Mouse (Mus musculus) midbrain, embryonic 13.5 days (tissue): Measurements from ENCODE around the gene Sfxn1. TPM values are rescaled to one million over a fixed set of nuclear protein-coding genes. Genes with fewer than 3 reads are reported as not detected.

Experiments
- ATAC-seq: fragments of 200-750 bp; cut with Nextera tagmentation; 2 replicates; pipeline ENCODE4 v1.8.0; 2017; ENCODE audit warnings: mild to moderate bottlenecking, moderate TSS enrichment, moderate library complexity
- H3K27ac ChIP-seq: fragments of 300-500 bp; sonication (generic); 2 replicates; pipeline ENCODE4 v1.5.1; 2015; ENCODE audit warnings: inconsistent platforms, mild to moderate bottlenecking, moderate library complexity
- H3K27me3 ChIP-seq: fragments of 300-500 bp; sonication (generic); 2 replicates; pipeline ENCODE4 v1.6.1; 2015; ENCODE audit warnings: mild to moderate bottlenecking, inconsistent platforms
- H3K36me3 ChIP-seq: fragments of 300-500 bp; sonication (generic); 2 replicates; pipeline ENCODE4 v1.6.1; 2015; ENCODE audit warnings: mild to moderate bottlenecking, inconsistent platforms
- H3K4me1 ChIP-seq: fragments of 300-500 bp; sonication (generic); replicated peaks from 2 replicates; pipeline ENCODE4 v1.6.1; 2015; ENCODE audit warnings: inconsistent platforms
- H3K4me2 ChIP-seq: fragments of 300-500 bp; sonication (generic); replicated peaks from 2 replicates; pipeline ENCODE4 v1.6.1; 2015; ENCODE audit warnings: moderate library complexity, mild to moderate bottlenecking, inconsistent platforms
- H3K4me3 ChIP-seq: fragments of 300-500 bp; sonication (generic); replicated peaks from 2 replicates; pipeline ENCODE4 v1.5.1; 2015; ENCODE audit warnings: mild to moderate bottlenecking, inconsistent platforms
- H3K9ac ChIP-seq: fragments of 300-500 bp; sonication (generic); replicated peaks from 2 replicates; pipeline ENCODE4 v1.6.1; 2015; ENCODE audit warnings: mild to moderate bottlenecking, inconsistent platforms
- H3K9me3 ChIP-seq: fragments of 300-500 bp; sonication (generic); 2 replicates; pipeline ENCODE4 v1.6.1; 2016; ENCODE audit warnings: mild to moderate bottlenecking, inconsistent platforms
- WGBS: fragments of 180-500 bp; shearing (Covaris S2); methylation state at CpG from one replicate; pipeline ENCODE4 v1.1.7; 2015; 5-methylcytosine and 5-hydroxymethylcytosine counted together
- polyA plus RNA-seq: library from polyadenylated mRNA; unstranded; fragments of >200 nt; fragmentation: Nextera tagmentation; extraction: Ambion mirVana; gene quantifications from 2 replicates; pipeline ENCODE4 v1.2.1, GENCODE M21; 2015

Sfxn1 gene
- polyA plus RNA-seq, 1 experiment from 2014 or later: 82.2 TPM

DNA sequence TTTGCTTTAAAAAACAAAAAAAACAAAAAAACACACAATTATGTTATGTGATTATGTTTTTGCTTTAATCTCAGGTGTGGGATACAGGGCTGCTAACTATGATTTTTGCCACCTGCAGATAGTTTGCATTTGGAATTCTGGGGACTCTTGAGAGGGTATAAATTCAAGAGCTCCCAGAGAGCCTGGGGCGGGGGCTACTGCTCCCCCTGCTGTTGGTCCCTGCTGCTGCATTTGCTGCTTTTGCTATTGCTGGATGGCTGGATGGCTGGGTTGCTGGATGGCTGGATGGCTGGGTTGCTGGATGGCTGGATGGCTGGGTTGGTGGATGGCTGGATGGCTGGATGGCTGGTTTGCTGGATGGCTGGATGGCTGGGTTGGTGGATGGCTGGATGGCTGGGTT lies 75.7 kb downstream of the Sfxn1 start:
- Histone ChIP-seq H3K4me2 (no peak overlapping the region), H3K9me3 (no peaks in the 10 kb centered on the region; the same call in 1 of the 2 replicates), H3K27me3 (no peaks in the 10 kb centered on the region), H3K27ac (no peak overlapping the region), H3K4me3 (no peak overlapping the region), H3K36me3 (no peaks in the 10 kb centered on the region), H3K4me1 (peaks cover 14% of the 10 kb centered on the region), H3K9ac (no peak overlapping the region)
- no peak for ATAC-seq
- WGBS: 82% methylated on average over 1 of the region's 1 CpGs

GRCm38 (mm10) chr13:54152421-54152820 lies 80.8 kb downstream of the Sfxn1 start:
- WGBS: 84% methylated on average over 1 of the region's 1 CpGs
- Histone ChIP-seq H3K9ac (no peak overlapping the region), H3K4me3 (no peak overlapping the region), H3K36me3 (no peaks in the 10 kb centered on the region), H3K9me3 (no peaks in the 10 kb centered on the region), H3K4me2 (no peak overlapping the region), H3K27ac (no peak overlapping the region), H3K27me3 (no peaks in the 10 kb centered on the region; the same call in 1 of the 2 replicates), H3K4me1 (peaks cover 7% of the 10 kb centered on the region; the same call in 1 of the 2 replicates)
- no peak for ATAC-seq

DNA sequence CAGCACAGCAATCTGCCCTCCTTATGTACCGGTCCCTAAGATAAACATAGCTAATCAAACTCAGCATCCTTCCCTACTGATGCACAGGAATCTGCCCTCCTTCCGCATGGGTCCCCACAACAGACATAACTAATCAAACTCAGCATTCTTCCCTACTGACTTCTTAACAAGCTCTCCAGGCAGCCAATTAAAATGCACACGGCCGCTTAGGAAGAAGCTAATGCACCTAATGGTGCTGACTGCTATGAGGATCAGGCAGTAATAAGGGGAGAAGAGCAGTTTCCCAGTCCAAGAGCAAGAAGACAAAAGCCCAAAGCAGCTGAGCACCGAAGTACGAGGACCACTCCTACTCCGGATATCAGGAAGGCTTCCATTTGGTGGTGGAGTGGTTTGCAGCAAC lies 81.2 kb downstream of the Sfxn1 start:
- no peak overlapping the region for H3K9ac ChIP-seq
- no peak overlapping the region for H3K4me2 ChIP-seq
- H3K4me1 ChIP-seq: peaks cover 9% of the 10 kb centered on the region; the same call in 1 of the 2 replicates
- ATAC-seq: no peak
- no peak overlapping the region for H3K4me3 ChIP-seq
- WGBS: 58% methylated on average over 7 of the region's 7 CpGs
- no peaks in the 10 kb centered on the region; the same call in 1 of the 2 replicates for H3K27me3 ChIP-seq
- H3K27ac ChIP-seq: no peak overlapping the region
- H3K36me3 ChIP-seq: no peaks in the 10 kb centered on the region
- no peaks in the 10 kb centered on the region for H3K9me3 ChIP-seq

DNA sequence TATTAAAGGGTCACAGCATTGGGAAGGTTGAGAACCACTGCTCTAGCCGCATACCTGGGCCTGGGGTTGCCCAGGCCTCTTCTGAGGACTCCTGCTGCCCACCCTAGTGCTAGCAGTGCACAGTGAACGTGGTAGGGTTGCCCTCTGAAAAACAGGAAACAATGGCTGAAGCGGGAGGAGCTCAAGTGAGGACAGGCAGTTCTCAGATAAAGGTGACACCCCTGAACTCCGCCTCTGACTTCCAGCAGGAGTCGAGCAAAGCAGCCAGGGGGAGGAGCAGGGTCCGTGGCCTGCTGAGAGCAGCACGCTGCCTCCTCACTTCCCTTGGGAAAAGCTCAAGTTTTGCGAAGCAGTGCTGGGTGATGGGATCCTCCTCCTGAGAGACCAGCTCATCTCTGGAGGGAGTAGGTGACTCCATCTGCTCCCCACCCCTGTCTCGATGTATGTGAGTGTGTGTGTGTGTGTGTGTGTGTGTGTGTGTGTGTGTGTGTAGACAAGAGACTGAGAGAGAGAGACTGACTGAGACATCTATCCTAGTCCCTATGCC lies 82.1 kb downstream of the Sfxn1 start:
- no peak for ATAC-seq
- peaks cover 17% of the 10 kb centered on the region for H3K4me1 ChIP-seq
- no peaks in the 10 kb centered on the region for H3K36me3 ChIP-seq
- H3K27ac ChIP-seq: no peak overlapping the region
- H3K4me3 ChIP-seq: no peak overlapping the region
- no peaks in the 10 kb centered on the region; the same call in 1 of the 2 replicates for H3K27me3 ChIP-seq
- H3K9ac ChIP-seq: no peak overlapping the region
- no peak overlapping the region for H3K4me2 ChIP-seq
- 28% methylated on average over 9 of the region's 9 CpGs for WGBS
- H3K9me3 ChIP-seq: no peaks in the 10 kb centered on the region

- no peak overlapping the region for H3K4me2 ChIP-seq
- H3K27ac ChIP-seq: no peak overlapping the region
- H3K9ac ChIP-seq: no peak overlapping the region
- H3K9me3 ChIP-seq: no peaks in the 10 kb centered on the region
- H3K4me3 ChIP-seq: no peak overlapping the region
- no peaks in the 10 kb centered on the region; the same call in 1 of the 2 replicates for H3K27me3 ChIP-seq
- no peaks in the 10 kb centered on the region for H3K36me3 ChIP-seq
- no peak for ATAC-seq
- peaks cover 34% of the 10 kb centered on the region for H3K4me1 ChIP-seq
- WGBS: 86% methylated on average over 2 of the region's 2 CpGs
Observed at GRCm38 (mm10) chr13:54155822-54156221, 84.2 kb downstream of the Sfxn1 start.

Other genes with a start within 250 kb of the Sfxn1 start
- 1.2 and 2.0 TPM in 2 replicates for gene Drd1, start 16.2 kb upstream of the Sfxn1 start, polyA plus RNA-seq
- gene Hrh2, start 120.3 kb downstream of the Sfxn1 start, polyA plus RNA-seq: 0.28 and 0.40 TPM in 2 replicates